Mouse (Mus musculus) ES-Bruce4 (cell line): ENCODE data around the gene Il1rl1.

ENCODE experiments used
- CTCF ChIP-seq: IDR thresholded peaks from one replicate; pipeline ENCODE4 v1.8.1; 2011; ENCODE audit warnings: low read depth, low read length
- POLR2A ChIP-seq: IDR thresholded peaks from one replicate; pipeline ENCODE4 v1.8.1; 2011; ENCODE audit warnings: low read length; ENCODE audit not compliant: insufficient read depth

DNA sequence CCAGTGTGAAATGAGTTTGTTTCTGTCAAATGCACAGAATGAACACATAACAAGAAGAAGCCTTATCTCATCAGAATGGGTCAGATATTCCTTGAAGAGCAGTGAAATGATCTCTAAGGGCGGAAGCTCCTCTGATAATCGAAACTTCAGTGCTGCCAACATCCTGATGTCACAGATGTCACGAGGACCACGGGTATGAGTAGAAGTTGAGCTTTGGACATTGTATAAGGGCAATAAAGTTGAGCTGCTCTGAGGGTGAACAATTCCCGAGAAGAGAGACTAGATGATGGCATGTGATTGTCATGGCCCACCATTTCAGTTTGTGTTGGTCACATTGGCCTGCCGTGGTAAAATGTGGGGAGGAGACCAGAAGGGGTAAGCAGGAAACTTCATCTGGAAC is 5.5 kb upstream of the Il1rl1 start:
- no peak for TF ChIP-seq CTCF
- TF ChIP-seq POLR2A: no peak
